Mouse (Mus musculus) ES-E14 (cell line): Measurements from ENCODE around the gene Cox11.

Source experiments
- CHD2 ChIP-seq: IDR thresholded peaks from 2 replicates; pipeline ENCODE4 v1.6.1; 2014; ENCODE audit warnings: mild to moderate bottlenecking, low read depth, low read length, inconsistent platforms
- ZNF384 ChIP-seq: IDR thresholded peaks from 2 replicates; pipeline ENCODE4 v1.6.1; 2012; ENCODE audit warnings: low read depth, low read length, inconsistent platforms

DNA sequence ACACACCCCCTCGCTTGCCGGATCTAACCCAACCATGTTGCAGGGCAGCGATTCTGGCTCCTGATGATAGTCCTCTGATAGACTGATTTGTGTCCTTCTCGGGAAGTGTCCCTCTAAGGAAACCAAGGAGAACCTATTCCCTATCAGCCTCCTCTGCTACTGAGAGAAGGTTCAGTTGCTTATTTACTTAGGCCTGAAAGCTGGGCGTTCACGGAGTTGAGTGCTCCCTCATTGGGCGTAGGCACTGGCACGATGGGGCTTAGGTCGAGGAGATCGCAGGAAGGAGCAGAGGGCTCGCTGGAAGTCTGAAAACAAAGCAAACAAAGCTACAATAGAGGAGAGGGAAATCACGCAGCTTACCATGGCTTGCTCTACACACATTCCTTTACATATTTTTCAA is 19.6 kb downstream of the Cox11 start:
- no peak for TF ChIP-seq ZNF384
- no peak for TF ChIP-seq CHD2
